Mouse (Mus musculus): ENCODE results near the gene Cacng7. TPM values are rescaled to one million over a fixed set of nuclear protein-coding genes. Genes with fewer than 3 reads are reported as not detected.
"Not testable (repeated sequence)": the region's sequence is repeated elsewhere in the genome, so short reads cannot be mapped to it uniquely, and the experiment has no call there.

Cacng7 gene
- polyA plus RNA-seq, 1 experiment from 2014 or later: 0.49 TPM

GRCm38 (mm10) chr7:3398363-3398762, 65.6 kb downstream of the Cacng7 start:
- not testable (repeated sequence) for H3K4me1 ChIP-seq; H3K27ac ChIP-seq; H3K27me3 ChIP-seq; H3K4me2 ChIP-seq; H3K9ac ChIP-seq; H3K4me3 ChIP-seq; ATAC-seq (ENCODE audit: borderline replicate concordance, extremely low read depth, low FRiP score, low TSS enrichment); H3K9me3 ChIP-seq; H3K36me3 ChIP-seq
- WGBS: 87% methylated on average over 8 of the region's 8 CpGs

- Histone ChIP-seq H3K27me3 (no peaks in the 10 kb centered on the region), H3K4me2 (no peak overlapping the region), H3K4me3 (no peak overlapping the region), H3K27ac (no peak overlapping the region), H3K36me3 (no peaks in the 10 kb centered on the region), H3K9me3 (no peaks in the 10 kb centered on the region), H3K4me1 (no peaks in the 10 kb centered on the region), H3K9ac (no peak overlapping the region)
- ATAC-seq (ENCODE audit: borderline replicate concordance, extremely low read depth, low FRiP score, low TSS enrichment): no peak
Observed at GRCm38 (mm10) chr7:3399937-3400336, 67.2 kb downstream of the Cacng7 start.

GRCm38 (mm10) chr7:3409729-3410520, 77.2 kb downstream of the Cacng7 start:
- H3K36me3 ChIP-seq: no peaks in the 10 kb centered on the region
- H3K4me3 ChIP-seq: no peak overlapping the region
- H3K27ac ChIP-seq: no peak overlapping the region
- H3K9me3 ChIP-seq: no peaks in the 10 kb centered on the region
- H3K9ac ChIP-seq: no peak overlapping the region
- H3K27me3 ChIP-seq: peaks cover 58% of the 10 kb centered on the region
- no peak overlapping the region for H3K4me2 ChIP-seq
- WGBS: 55% methylated on average over 11 of the region's 11 CpGs
- peaks cover 12% of the 10 kb centered on the region for H3K4me1 ChIP-seq
- no peak for ATAC-seq (ENCODE audit: borderline replicate concordance, extremely low read depth, low FRiP score, low TSS enrichment)

- no peaks in the 10 kb centered on the region for H3K9me3 ChIP-seq
- 1% methylated on average over 32 of the region's 33 CpGs for WGBS
- ATAC-seq (ENCODE audit: borderline replicate concordance, extremely low read depth, low FRiP score, low TSS enrichment): peak; percentile 81
- H3K4me3 ChIP-seq: peak overlapping the region; percentile 39
- no peak overlapping the region for H3K27ac ChIP-seq
- H3K4me2 ChIP-seq: peak overlapping the region; percentile 71
- peaks cover 14% of the 10 kb centered on the region for H3K4me1 ChIP-seq
- H3K27me3 ChIP-seq: peaks cover 72% of the 10 kb centered on the region
- no peaks in the 10 kb centered on the region for H3K36me3 ChIP-seq
- H3K9ac ChIP-seq: no peak overlapping the region
Observed at GRCm38 (mm10) chr7:3411160-3411941, 78.6 kb downstream of the Cacng7 start.

- Histone ChIP-seq H3K36me3 (no peaks in the 10 kb centered on the region), H3K4me1 (peaks cover 14% of the 10 kb centered on the region), H3K4me3 (peak overlapping the region; percentile 39), H3K9me3 (no peaks in the 10 kb centered on the region), H3K4me2 (peak overlapping the region; percentile 71), H3K27ac (no peak overlapping the region), H3K9ac (no peak overlapping the region), H3K27me3 (peaks cover 79% of the 10 kb centered on the region)
- ATAC-seq (ENCODE audit: borderline replicate concordance, extremely low read depth, low FRiP score, low TSS enrichment): no peak
- WGBS: under 1% methylated on average over 20 of the region's 20 CpGs
Observed at GRCm38 (mm10) chr7:3412036-3412435, 79.3 kb downstream of the Cacng7 start.

- peaks cover 14% of the 10 kb centered on the region for H3K4me1 ChIP-seq
- H3K4me2 ChIP-seq: peak overlapping the region; percentile 99
- no peak overlapping the region for H3K27ac ChIP-seq
- peak overlapping the region; percentile 39 for H3K9ac ChIP-seq
- under 1% methylated on average over 36 of the region's 47 CpGs for WGBS
- ATAC-seq (ENCODE audit: borderline replicate concordance, extremely low read depth, low FRiP score, low TSS enrichment): no peak
- no peaks in the 10 kb centered on the region for H3K9me3 ChIP-seq
- H3K36me3 ChIP-seq: no peaks in the 10 kb centered on the region
- H3K4me3 ChIP-seq: peak overlapping the region; percentile 53
- H3K27me3 ChIP-seq: peaks cover 90% of the 10 kb centered on the region
Observed at GRCm38 (mm10) chr7:3414888-3415287, 82.1 kb downstream of the Cacng7 start.

- H3K4me3 ChIP-seq: peak overlapping the region; percentile 53
Observed at GRCm38 (mm10) chr7:3415378-3415777, 82.6 kb downstream of the Cacng7 start.

More at GRCm38 (mm10) chr7:3415378-3415777, 82.6 kb downstream of the Cacng7 start:
- Histone ChIP-seq H3K27ac (no peak overlapping the region), H3K9me3 (no peaks in the 10 kb centered on the region), H3K27me3 (peaks cover 87% of the 10 kb centered on the region), H3K9ac (peak overlapping the region; percentile 39), H3K4me1 (peaks cover 14% of the 10 kb centered on the region), H3K36me3 (no peaks in the 10 kb centered on the region), H3K4me2 (peak overlapping the region; percentile 99)
- ATAC-seq (ENCODE audit: borderline replicate concordance, extremely low read depth, low FRiP score, low TSS enrichment): peak; percentile 40
- under 1% methylated on average over 49 of the region's 60 CpGs for WGBS

Small RNA genes lying within 50 kb of the gene (microRNA-seq; reads per million reads assigned to microRNA genes)
- 10.2 reads per million, percentile 29 among the genes with 10 or more reads in this experiment for gene Gm23450

Other genes with a start within 250 kb of the Cacng7 start
- gene AU018091, start 163.8 kb upstream of the Cacng7 start, polyA plus RNA-seq (2015; fragmentation: Nextera tagmentation; extraction: Ambion mirVana): 0.09 TPM in 1 of 2 replicates, not detected in the other
- 0.04 TPM in 1 of 2 replicates, not detected in the other for gene Nlrp12, start 83.2 kb upstream of the Cacng7 start, polyA plus RNA-seq (2015; fragmentation: Nextera tagmentation; extraction: Ambion mirVana)
- gene Myadm, start 43.9 kb upstream of the Cacng7 start, polyA plus RNA-seq (2015; fragmentation: Nextera tagmentation; extraction: Ambion mirVana): 112 and 118 TPM in 2 replicates
- 0.16 and 0.32 TPM in 2 replicates for gene Prkcg, start 43.8 kb upstream of the Cacng7 start, polyA plus RNA-seq (2015; fragmentation: Nextera tagmentation; extraction: Ambion mirVana)
- gene Cacng8, start 57.7 kb downstream of the Cacng7 start, polyA plus RNA-seq (2015; fragmentation: Nextera tagmentation; extraction: Ambion mirVana): 2.2 and 2.4 TPM in 2 replicates
- 0.30 TPM in 1 of 2 replicates, not detected in the other for gene Cacng6, start 91.2 kb downstream of the Cacng7 start, polyA plus RNA-seq (2015; fragmentation: Nextera tagmentation; extraction: Ambion mirVana)
- 0.10 TPM in 1 of 2 replicates, not detected in the other for gene Tarm1, start 169.7 kb downstream of the Cacng7 start, polyA plus RNA-seq (2015; fragmentation: Nextera tagmentation; extraction: Ambion mirVana)